Mouse (Mus musculus) heart, postnatal 14 days (tissue): ENCODE results near the gene Zbtb1. TPM values are rescaled to one million over a fixed set of nuclear protein-coding genes. Genes with fewer than 3 reads are reported as not detected.
"Not testable (repeated sequence)": the region's sequence is repeated elsewhere in the genome, so short reads cannot be mapped to it uniquely, and the experiment has no call there.

Experiments
- DNase-seq, 2 experiments: peaks; one replicate each; pipeline ENCODE4 v3.0.0; 2021 to 2022
- intact Hi-C: fragments of 180-260 bp; cut with DNase I; formaldehyde crosslinking; loops from one replicate; pipeline ENCODE4 v1.15.1; 2025
- total RNA-seq, 2 experiments: library from RNA; stranded (reverse); gene quantifications; 2 replicates each; pipeline ENCODE4 v1.2.3; 2021

Zbtb1 gene
- total RNA-seq, 2 experiments from 2014 or later, result 5.0 to 5.2 TPM

DNA sequence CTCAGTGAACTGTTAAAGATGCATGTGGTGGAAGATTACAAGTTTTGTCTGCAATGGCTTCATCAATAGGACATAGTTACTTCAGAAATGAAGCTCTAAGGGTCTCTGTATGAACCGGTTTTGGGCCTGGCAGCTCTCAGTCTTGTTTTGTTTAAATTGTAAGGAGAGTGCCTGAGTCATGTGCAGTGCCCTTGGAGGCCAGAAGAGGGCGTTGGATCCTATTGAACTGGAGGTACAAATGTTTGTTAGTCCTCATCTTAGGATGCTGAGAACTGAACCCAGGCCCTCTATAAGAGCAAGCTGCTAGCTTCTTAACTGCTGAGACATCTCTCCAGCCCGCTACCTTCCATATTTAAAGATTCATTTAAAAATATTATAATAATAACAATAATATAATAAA, 31.6 kb downstream of the Zbtb1 start:
- intact Hi-C loops, result loop anchor here (2.0 kb wide), 1 partner anchor 31 kb away; the partner anchor contains the start of gene Zbtb1

GRCm38 (mm10) chr12:76402991-76403885, 33.2 kb downstream of the Zbtb1 start:
- intact Hi-C loops, result loop anchor here (2.0 kb wide), 1 partner anchor 32 kb away; the partner anchor contains the start of gene Zbtb1

More for the DNA sequence above, 31.6 kb downstream of the Zbtb1 start:
- no peak for DNase-seq

GRCm38 (mm10) chr12:76403886-76404537, 33.9 kb downstream of the Zbtb1 start, which contains the start of gene Hspa2:
Gene Hspa2 (plus strand): TSS chr12:76404176.
- intact Hi-C loops, result loop anchor here (2.0 kb wide), 1 partner anchor 33 kb away; the partner anchor contains the start of gene Zbtb1
- peak; percentile 99 for DNase-seq

More at GRCm38 (mm10) chr12:76402991-76403885, 33.2 kb downstream of the Zbtb1 start:
- no peak for DNase-seq

GRCm38 (mm10) chr12:76404836-76405182, 34.7 kb downstream of the Zbtb1 start:
- intact Hi-C loops, result loop anchor here (5.0 kb wide), 2 partner anchors 67 to 192 kb away; no protein-coding TSS in a partner anchor
- DNase-seq, result peak in 1 of 2 experiments; percentile 39

GRCm38 (mm10) chr12:76405183-76405970, 35.3 kb downstream of the Zbtb1 start:
- intact Hi-C loops, result loop anchor here (5.0 kb wide), 2 partner anchors 67 to 192 kb away; no protein-coding TSS in a partner anchor

GRCm38 (mm10) chr12:76405971-76406370, 35.9 kb downstream of the Zbtb1 start:
- intact Hi-C loops, result loop anchor here (5.0 kb wide), 2 partner anchors 66 to 191 kb away; no protein-coding TSS in a partner anchor
- DNase-seq, result peak; percentile 5 to 11

More at GRCm38 (mm10) chr12:76405183-76405970, 35.3 kb downstream of the Zbtb1 start:
- DNase-seq, result peak; percentile 17 to 22

GRCm38 (mm10) chr12:76407184-76407583, 37.1 kb downstream of the Zbtb1 start:
- intact Hi-C loops, result loop anchor here (5.0 kb wide), 2 partner anchors 65 to 190 kb away; no protein-coding TSS in a partner anchor

DNA sequence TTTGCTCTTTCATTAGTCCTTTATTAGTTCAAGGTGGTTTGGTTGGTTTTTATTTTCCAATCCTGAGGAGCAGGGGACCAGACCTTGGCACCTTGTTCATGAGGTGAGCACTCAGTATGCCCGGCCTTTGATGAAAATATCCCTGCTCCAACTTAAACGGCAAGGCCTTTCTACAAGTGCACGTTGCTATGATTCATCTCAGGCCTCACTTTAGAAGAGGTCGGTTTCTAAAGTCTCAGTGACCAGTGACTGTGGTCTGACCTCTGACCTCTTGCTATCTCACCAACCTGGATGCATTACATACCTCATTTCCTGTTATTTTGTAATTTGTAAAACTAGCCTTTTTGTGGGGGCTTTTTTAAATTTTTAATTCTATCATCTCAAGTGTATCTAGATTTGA, 39.1 kb downstream of the Zbtb1 start:
- no peak for DNase-seq
- intact Hi-C loops, result loop anchor here (5.0 kb wide), 2 partner anchors 63 to 188 kb away; no protein-coding TSS in a partner anchor

More at GRCm38 (mm10) chr12:76407184-76407583, 37.1 kb downstream of the Zbtb1 start:
- DNase-seq, result no peak

DNA sequence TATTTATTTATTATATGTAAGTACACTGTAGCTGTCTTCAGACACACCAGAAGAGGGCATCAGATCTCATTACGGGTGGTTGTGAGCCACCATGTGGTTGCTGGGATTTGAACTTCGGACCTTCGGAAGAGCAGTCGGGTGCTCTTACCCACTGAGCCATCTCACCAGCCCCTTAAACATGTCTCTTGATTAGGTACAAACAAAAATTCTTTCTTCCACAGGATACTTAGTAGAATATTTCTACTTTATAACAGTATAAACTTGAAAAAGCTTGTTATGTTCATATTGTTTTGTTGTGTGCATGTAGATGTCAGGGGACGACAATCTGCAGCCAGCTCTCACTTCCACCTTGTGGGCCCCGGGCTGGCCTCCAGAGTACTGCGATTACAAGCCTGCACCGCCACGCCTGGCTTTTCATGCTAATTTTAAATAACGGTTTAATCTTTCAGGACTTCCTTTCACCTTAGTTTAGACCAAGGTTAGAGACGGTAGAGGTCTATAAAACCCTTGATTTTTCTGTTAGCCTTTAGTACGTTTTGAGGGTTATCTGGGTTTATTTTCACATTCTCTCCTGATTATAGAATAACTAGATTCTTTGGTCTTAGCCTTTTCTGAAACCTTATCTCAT, 45.4 kb downstream of the Zbtb1 start:
- intact Hi-C loops, result no loop called here
- DNase-seq, result peak in 1 of 2 experiments; percentile 37

- peak; percentile 40 for DNase-seq
- intact Hi-C loops, result no loop called here
Measured at GRCm38 (mm10) chr12:76417433-76417854, 47.4 kb downstream of the Zbtb1 start, which contains the start of gene Ppp1r36. Gene Ppp1r36 (plus strand): TSS chr12:76417538.

- intact Hi-C loops, result no loop called here
- DNase-seq, result no peak
Measured at GRCm38 (mm10) chr12:76418346-76418745, 48.3 kb downstream of the Zbtb1 start.

DNA sequence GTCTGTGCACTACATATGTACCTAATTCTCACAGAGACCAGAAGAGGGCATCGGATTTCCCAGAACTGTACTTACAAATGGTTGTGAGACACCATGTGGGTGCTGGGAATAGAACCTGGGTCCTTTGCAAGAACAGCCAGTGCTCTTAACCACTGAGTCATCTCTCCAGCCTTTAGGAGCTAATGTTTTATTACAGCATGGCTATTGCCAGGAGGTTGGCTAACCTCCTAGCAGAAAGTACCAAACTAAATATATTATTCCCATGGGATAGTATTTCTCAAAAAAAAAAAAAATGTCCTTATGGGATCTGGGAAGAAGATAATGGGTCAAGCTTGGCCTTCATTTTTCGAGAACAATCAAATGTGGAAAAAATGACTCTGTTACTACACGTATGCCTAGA, 55.2 kb downstream of the Zbtb1 start:
- intact Hi-C loops, result no loop called here
- no peak for DNase-seq

DNA sequence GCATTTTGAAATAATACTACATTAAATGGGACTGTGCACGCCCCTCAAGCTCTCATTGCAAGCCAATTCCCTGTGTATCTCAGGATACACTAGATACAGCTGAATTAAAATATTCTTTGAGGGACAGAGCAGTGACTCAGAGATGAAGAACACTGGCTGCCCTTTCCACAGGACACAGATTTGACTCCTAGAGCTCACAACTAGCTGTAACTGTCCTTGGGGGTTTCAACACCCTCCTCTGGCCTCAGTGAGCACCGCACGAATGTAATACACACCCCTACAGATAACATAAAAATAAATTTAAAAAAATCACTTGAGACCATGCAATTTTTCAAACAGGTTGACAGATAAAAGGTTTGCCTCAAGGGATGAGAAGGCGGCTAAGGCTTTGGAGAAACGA, 57.5 kb downstream of the Zbtb1 start:
- DNase-seq, result no peak
- intact Hi-C loops, result no loop called here

- intact Hi-C loops, result no loop called here
- no peak for DNase-seq
Measured at GRCm38 (mm10) chr12:76430879-76431406, 60.9 kb downstream of the Zbtb1 start.

GRCm38 (mm10) chr12:76431431-76431830, 61.4 kb downstream of the Zbtb1 start:
- DNase-seq, result no peak
- intact Hi-C loops, result no loop called here

GRCm38 (mm10) chr12:76434111-76434510, 64.0 kb downstream of the Zbtb1 start:
- intact Hi-C loops, result no loop called here
- no peak for DNase-seq

GRCm38 (mm10) chr12:76435084-76435483, 65.0 kb downstream of the Zbtb1 start:
- intact Hi-C loops, result no loop called here
- DNase-seq, result no peak

- intact Hi-C loops, result no loop called here
Measured at GRCm38 (mm10) chr12:76435549-76435948, 65.5 kb downstream of the Zbtb1 start.

GRCm38 (mm10) chr12:76443488-76443887, 73.4 kb downstream of the Zbtb1 start:
- intact Hi-C loops, DNase-seq: not testable (repeated sequence)

More at GRCm38 (mm10) chr12:76435549-76435948, 65.5 kb downstream of the Zbtb1 start:
- DNase-seq, result no peak
